Mouse (Mus musculus): ENCODE data around the gene Slc5a2. TPM values are rescaled to one million over a fixed set of nuclear protein-coding genes. Genes with fewer than 3 reads are reported as not detected.

Gene Slc5a2
- polyA plus RNA-seq, 1 experiment from 2014 or later = 0.23 TPM

DNA sequence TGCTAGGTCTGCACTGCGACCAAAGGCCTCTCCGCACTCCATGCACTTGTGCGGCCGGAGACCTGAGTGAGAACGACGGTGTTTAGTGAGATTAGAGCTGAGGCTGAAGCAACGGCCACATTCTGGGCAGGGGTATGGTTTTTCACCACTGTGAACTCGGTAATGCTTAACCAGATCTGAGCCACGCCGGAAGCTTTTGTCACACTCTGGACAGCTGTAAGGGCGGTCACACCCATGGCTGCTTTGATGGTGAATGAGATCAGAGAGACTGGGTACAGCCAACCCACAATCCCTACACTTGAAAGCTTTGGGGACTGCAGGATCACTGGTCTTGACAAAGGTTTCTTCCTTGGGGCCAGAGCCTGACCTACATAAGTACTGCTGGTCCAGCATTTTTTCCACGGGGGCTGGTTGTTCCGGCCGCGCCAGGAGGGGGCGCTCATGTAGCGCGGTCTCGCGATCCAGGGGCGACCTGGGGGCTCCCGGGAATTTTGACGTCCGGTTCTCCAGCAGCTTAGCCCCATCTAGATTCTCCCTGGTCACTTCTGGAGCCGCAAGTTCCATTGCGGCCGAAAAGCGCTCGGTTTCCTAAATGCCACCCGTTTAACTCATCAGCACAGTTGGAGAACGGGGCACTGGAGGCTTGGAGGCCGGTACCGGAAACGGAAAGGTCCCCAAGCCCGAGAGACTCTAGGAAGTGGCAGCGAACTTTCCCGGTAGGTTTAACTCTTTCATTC, 28.4 kb upstream of the Slc5a2 start, which contains the start of gene Armc5:
Armc5 (plus strand) TSS at position 487 of the 737 bp plus-strand sequence.
- H3K9ac ChIP-seq (replicated peaks; ENCODE audit: low read depth) = peak within 1 kb of the TSS; percentile 76
- H3K27me3 ChIP-seq (replicated peaks; ENCODE audit: insufficient read depth, low read length) = no peaks in the 10 kb centered on the region
- no peaks in the 10 kb centered on the region for H3K9me3 ChIP-seq (ENCODE audit: low read length)
- H3K36me3 ChIP-seq (ENCODE audit: insufficient read depth, low read length) = peaks cover 4% of the 10 kb centered on the region; the same call in 1 of the 2 replicates
- peak; percentile 90 for DNase-seq (ENCODE audit: low spot score)
- peak within 1 kb of the TSS; percentile 74 for H3K4me2 ChIP-seq (replicated peaks; ENCODE audit: low read depth, low read length)
- H3K4me3 ChIP-seq (ENCODE audit: low read depth, low read length) = peak within 1 kb of the TSS; percentile 82
- 23% methylated on average over 37 of the region's 37 CpGs for WGBS
- H3K4me1 ChIP-seq (ENCODE audit: insufficient read depth, low read depth, low read length) = peaks cover 3% of the 10 kb centered on the region; the same call in 1 of the 2 replicates
- TF ChIP-seq CTCF (IDR thresholded peaks at IDR 0.05) (peak; percentile 85), EP300 (IDR thresholded peaks at IDR 0.05) (peak; percentile 34; the same call in 1 of the 2 replicates)
- H3K27ac ChIP-seq (ENCODE audit: low read length) = peak within 1 kb of the TSS; percentile 99
- ATAC-seq = peak; percentile 36

DNA sequence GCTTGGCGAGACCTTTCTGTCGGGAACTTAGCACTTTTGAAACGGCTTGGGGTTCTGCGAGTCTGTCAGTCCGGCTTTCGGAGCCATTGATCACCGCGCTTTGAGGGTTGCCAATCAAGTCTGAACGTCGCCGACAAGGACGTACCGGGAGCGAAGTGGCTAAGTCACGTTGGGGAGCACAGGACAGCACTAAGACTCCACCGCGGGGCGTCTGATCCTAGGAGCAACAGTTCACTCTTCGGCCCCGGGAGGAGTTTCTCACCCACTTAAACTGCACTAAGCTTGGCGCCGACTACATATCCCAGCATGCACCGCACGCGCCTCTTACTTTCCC, 27.9 kb upstream of the Slc5a2 start:
- H3K9me3 ChIP-seq (ENCODE audit: low read length) = no peaks in the 10 kb centered on the region
- H3K4me2 ChIP-seq (replicated peaks; ENCODE audit: low read depth, low read length) = peak overlapping the region; percentile 74
- under 1% methylated on average over 25 of the region's 25 CpGs for WGBS
- DNase-seq (ENCODE audit: low spot score) (no peak), ATAC-seq (no peak)
- peak overlapping the region; percentile 99 for H3K27ac ChIP-seq (ENCODE audit: low read length)
- peak overlapping the region; percentile 82 for H3K4me3 ChIP-seq (ENCODE audit: low read depth, low read length)
- H3K4me1 ChIP-seq (ENCODE audit: insufficient read depth, low read depth, low read length) = peaks cover 3% of the 10 kb centered on the region; the same call in 1 of the 2 replicates
- peaks cover 4% of the 10 kb centered on the region; the same call in 1 of the 2 replicates for H3K36me3 ChIP-seq (ENCODE audit: insufficient read depth, low read length)
- no peaks in the 10 kb centered on the region for H3K27me3 ChIP-seq (replicated peaks; ENCODE audit: insufficient read depth, low read length)
- TF ChIP-seq EP300 (IDR thresholded peaks at IDR 0.05) = peak; percentile 22
- TF ChIP-seq CTCF (IDR thresholded peaks at IDR 0.05) = no peak
- peak overlapping the region; percentile 76 for H3K9ac ChIP-seq (replicated peaks; ENCODE audit: low read depth)

DNA sequence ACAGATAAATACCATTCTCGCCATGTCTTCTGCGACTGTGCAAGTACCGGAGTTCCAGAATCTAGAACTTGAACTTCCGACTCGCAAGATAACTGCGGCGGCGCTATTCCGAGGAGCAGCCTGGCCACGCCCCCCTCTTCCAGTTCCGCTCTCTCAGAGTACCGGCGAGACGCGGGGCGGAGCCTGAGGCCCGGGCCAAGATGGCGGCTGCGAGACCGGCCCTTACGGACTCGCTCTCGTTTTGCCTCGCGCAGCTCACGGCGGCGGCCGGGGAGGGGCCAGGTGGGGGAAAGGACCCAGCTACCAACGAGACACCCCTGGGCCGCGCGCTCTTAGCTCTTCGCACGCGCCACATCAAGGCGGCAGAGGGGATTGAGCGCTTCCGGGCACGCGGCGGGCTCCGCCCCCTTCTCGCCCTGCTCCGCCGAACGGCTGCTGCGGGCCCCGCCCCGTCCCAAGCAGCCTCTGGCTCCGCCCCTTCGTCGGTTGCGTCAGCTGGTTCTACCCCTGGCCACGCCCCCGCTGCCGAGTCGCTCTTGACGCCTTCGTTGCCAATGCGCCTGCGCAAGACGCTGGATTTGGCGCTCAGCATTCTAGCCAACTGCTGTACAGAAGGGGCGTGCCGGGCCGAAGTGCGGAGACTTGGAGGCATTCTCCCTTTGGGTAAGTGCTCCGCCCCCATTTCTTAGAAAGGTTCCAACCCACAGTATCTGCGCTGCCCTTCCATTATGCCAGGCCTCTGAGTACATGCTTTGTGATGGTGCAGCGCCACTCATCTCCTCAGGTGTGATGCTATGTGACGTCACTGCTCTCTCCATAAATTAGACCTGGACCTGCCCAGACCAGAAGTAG, 27.3 kb upstream of the Slc5a2 start, which contains the start of gene 9130023H24Rik:
9130023H24Rik (minus strand) TSS at position 105 of the 852 bp plus-strand sequence.
- TF ChIP-seq EP300 (IDR thresholded peaks at IDR 0.05) (no peak), CTCF (IDR thresholded peaks at IDR 0.05) (peak; percentile 49)
- peaks cover 4% of the 10 kb centered on the region; the same call in 1 of the 2 replicates for H3K36me3 ChIP-seq (ENCODE audit: insufficient read depth, low read length)
- peak within 1 kb of the TSS; percentile 82 for H3K4me3 ChIP-seq (ENCODE audit: low read depth, low read length)
- 1% methylated on average over 66 of the region's 72 CpGs for WGBS
- DNase-seq (ENCODE audit: low spot score) (peak; percentile 100), ATAC-seq (peak; percentile 88)
- peaks cover 3% of the 10 kb centered on the region; the same call in 1 of the 2 replicates for H3K4me1 ChIP-seq (ENCODE audit: insufficient read depth, low read depth, low read length)
- no peaks in the 10 kb centered on the region for H3K9me3 ChIP-seq (ENCODE audit: low read length)
- peak within 1 kb of the TSS; percentile 76 for H3K9ac ChIP-seq (replicated peaks; ENCODE audit: low read depth)
- H3K27me3 ChIP-seq (replicated peaks; ENCODE audit: insufficient read depth, low read length) = no peaks in the 10 kb centered on the region
- peak within 1 kb of the TSS; percentile 74 for H3K4me2 ChIP-seq (replicated peaks; ENCODE audit: low read depth, low read length)
- peak within 1 kb of the TSS; percentile 99 for H3K27ac ChIP-seq (ENCODE audit: low read length)

DNA sequence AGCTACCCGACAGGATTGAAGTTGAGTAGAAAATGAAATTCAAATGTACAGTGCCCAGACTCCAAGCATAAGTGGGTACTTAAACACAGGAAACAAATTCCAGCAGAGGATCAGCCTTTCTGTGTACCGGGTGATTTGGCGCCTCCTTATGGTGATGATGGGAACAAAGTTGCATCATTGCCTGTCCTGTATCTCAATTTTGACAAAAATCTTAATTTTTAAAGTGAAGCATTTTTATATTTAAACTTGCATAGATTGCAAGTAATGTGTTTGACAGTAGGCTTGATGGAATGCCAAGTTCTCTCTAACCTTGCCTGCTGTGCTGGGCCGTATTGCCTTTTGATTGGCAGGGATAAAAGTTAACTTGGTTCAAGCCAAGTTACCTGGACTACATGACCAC, 26.5 kb upstream of the Slc5a2 start:
- no peak; the same call in 1 of the 2 replicates for TF ChIP-seq EP300 (IDR thresholded peaks at IDR 0.05)
- peak; percentile 75 for TF ChIP-seq CTCF (IDR thresholded peaks at IDR 0.05)
- peaks cover 5% of the 10 kb centered on the region; the same call in 1 of the 2 replicates for H3K36me3 ChIP-seq (ENCODE audit: insufficient read depth, low read length)
- H3K27me3 ChIP-seq (replicated peaks; ENCODE audit: insufficient read depth, low read length) = no peaks in the 10 kb centered on the region
- no peak overlapping the region for H3K9ac ChIP-seq (replicated peaks; ENCODE audit: low read depth)
- peak; percentile 19 for ATAC-seq
- peak overlapping the region; percentile 99 for H3K27ac ChIP-seq (ENCODE audit: low read length)
- no peaks in the 10 kb centered on the region for H3K9me3 ChIP-seq (ENCODE audit: low read length)
- WGBS = 13% methylated on average over 4 of the region's 4 CpGs
- peak; percentile 92 for DNase-seq (ENCODE audit: low spot score)
- peak overlapping the region; percentile 82 for H3K4me3 ChIP-seq (ENCODE audit: low read depth, low read length)
- peak overlapping the region; percentile 74 for H3K4me2 ChIP-seq (replicated peaks; ENCODE audit: low read depth, low read length)
- H3K4me1 ChIP-seq (ENCODE audit: insufficient read depth, low read depth, low read length) = peaks cover 3% of the 10 kb centered on the region; the same call in 1 of the 2 replicates

DNA sequence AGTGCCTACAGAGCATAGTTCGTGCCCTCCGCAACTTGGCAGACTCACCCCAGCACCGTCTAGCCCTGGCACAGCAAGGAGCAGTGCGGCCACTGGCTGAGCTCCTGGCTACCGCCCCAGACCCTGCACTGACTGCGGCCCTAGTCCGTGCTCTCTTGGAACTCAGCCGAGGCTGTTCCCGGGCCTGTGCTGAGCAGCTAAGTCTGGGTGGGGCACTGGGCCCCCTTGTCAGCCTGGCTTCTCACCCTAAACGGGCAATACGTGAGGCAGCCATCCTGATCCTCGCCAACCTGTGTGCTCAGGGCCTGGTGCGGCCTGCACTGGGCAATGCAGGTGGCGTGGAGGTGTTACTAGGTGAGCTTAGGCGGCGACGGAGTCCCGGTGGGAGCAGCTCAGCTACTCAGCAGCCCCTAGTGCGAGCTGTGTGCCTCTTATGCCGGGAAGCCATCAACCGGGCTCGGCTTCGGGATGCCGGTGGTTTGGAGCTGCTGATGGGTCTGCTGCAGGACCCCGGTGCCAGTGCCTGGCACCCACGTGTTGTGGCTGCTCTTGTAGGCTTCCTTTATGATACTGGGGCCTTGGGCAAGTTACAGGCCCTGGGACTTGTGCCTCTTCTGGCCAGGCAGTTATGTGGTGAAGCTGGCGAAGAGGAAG, 25.2 kb upstream of the Slc5a2 start:
- ATAC-seq = no peak
- no peak for TF ChIP-seq CTCF (IDR thresholded peaks at IDR 0.05)
- no peak for TF ChIP-seq EP300 (IDR thresholded peaks at IDR 0.05)
- no peak overlapping the region for H3K9ac ChIP-seq (replicated peaks; ENCODE audit: low read depth)
- H3K27me3 ChIP-seq (replicated peaks; ENCODE audit: insufficient read depth, low read length) = no peaks in the 10 kb centered on the region
- no peak overlapping the region for H3K27ac ChIP-seq (ENCODE audit: low read length)
- 95% methylated on average over 27 of the region's 27 CpGs for WGBS
- no peak for DNase-seq (ENCODE audit: low spot score)
- H3K4me3 ChIP-seq (ENCODE audit: low read depth, low read length) = no peak overlapping the region
- H3K36me3 ChIP-seq (ENCODE audit: insufficient read depth, low read length) = peaks cover 9% of the 10 kb centered on the region; the same call in 1 of the 2 replicates
- peaks cover 3% of the 10 kb centered on the region; the same call in 1 of the 2 replicates for H3K4me1 ChIP-seq (ENCODE audit: insufficient read depth, low read depth, low read length)
- H3K4me2 ChIP-seq (replicated peaks; ENCODE audit: low read depth, low read length) = no peak overlapping the region
- no peaks in the 10 kb centered on the region for H3K9me3 ChIP-seq (ENCODE audit: low read length)
